Mouse (Mus musculus): Measurements from ENCODE around the gene Olfr715b. TPM values are rescaled to one million over a fixed set of nuclear protein-coding genes. Genes with fewer than 3 reads are reported as not detected.

The Olfr715b gene
- not detected for total RNA-seq (2023)

DNA sequence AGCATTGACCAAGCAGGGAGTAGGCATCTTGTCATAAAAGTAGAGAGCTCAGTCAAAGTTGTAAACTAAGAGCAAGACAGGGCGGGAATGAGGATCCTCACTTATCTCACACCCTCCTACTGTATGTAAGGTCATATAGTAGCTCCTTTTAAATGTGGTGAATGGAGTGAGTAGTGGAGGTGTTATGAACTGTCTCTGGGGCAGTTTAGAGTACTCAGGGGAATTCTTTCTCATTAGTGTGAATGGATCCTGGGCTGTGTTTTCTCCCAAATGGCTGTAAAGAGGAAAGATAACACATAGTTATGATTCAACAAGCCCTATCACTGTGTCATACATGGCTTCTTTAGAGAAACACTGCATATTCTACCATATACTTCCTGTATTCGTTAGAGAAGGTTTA, at the start of gene Olfr715b:
Gene Olfr715b (minus strand): TSS at position 101 of the 400 bp plus-strand sequence.

GRCm38 (mm10) chr7:107138027-107138426, 27.9 kb upstream of the Olfr715b start, which contains the start of gene Olfr716:
Gene Olfr716 (plus strand): TSS chr7:107138327.

GRCm38 (mm10) chr7:107130983-107131382, 20.8 kb upstream of the Olfr715b start, which contains the start of gene Olfr715:
Gene Olfr715 (minus strand): TSS chr7:107131083.

GRCm38 (mm10) chr7:107092920-107093319, 17.2 kb downstream of the Olfr715b start, which contains the start of gene Olfr17:
Gene Olfr17 (plus strand): TSS chr7:107093220.

DNA sequence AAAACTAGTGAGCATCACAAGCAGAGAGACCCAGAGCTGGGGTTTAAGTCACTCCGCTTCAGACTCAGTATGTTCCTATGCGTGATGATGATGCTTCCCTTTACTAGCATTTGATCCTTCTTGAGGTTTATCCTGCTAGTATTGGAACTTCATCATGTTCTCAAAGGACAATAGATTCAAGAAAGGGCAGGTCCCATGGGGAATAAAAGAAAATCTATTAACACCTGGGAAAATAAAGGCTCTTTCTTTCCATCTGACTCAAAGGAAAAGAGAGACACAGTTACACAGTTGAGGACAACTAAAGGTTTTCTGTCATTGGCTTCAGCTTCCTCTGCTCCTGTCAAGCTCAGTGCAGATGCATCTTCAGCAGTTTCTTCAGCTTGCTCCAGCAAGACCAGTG, 39.5 kb downstream of the Olfr715b start, which contains the start of gene Olfr714:
Gene Olfr714 (plus strand): TSS at position 301 of the 400 bp plus-strand sequence.

Other genes with a start within 250 kb of the Olfr715b start
- gene Olfr704, start 247.2 kb downstream of the Olfr715b start, total RNA-seq (2023), result not detected
- gene Olfr705, start 233.5 kb downstream of the Olfr715b start, total RNA-seq (2023), result not detected
- not detected for gene Olfr706, start 222.2 kb downstream of the Olfr715b start, total RNA-seq (2023)
- gene Olfr707, start 209.1 kb downstream of the Olfr715b start, total RNA-seq (2023), result not detected
- gene Olfr1532-ps1, start 202.4 kb downstream of the Olfr715b start, total RNA-seq (2023), result not detected
- under 1 TPM; 0.09 to 0.13 TPM for gene Olfr709-ps1, start 178.2 kb downstream of the Olfr715b start, total RNA-seq (2023)
- not detected for gene Olfr710, start 162.1 kb downstream of the Olfr715b start, total RNA-seq (2023)
- gene Olfr6, start 146.4 kb downstream of the Olfr715b start, total RNA-seq (2023), result not detected
- gene Olfr711, start 134.9 kb downstream of the Olfr715b start, total RNA-seq (2023), result not detected
- gene Olfr2, start 104.3 kb downstream of the Olfr715b start, total RNA-seq (2023), result not detected
- not detected for gene Olfr713, start 79.2 kb downstream of the Olfr715b start, total RNA-seq (2023)
- gene Olfr714, start 39.4 kb downstream of the Olfr715b start, total RNA-seq (2023), result not detected
- not detected for gene Olfr17, start 17.1 kb downstream of the Olfr715b start, total RNA-seq (2023)
- gene Olfr715, start 20.7 kb upstream of the Olfr715b start, total RNA-seq (2023), result not detected
- not detected for gene Olfr716, start 28.0 kb upstream of the Olfr715b start, total RNA-seq (2023)
- gene Nlrp14, start 56.6 kb upstream of the Olfr715b start, total RNA-seq (2023), result not detected
- gene Rbmxl2, start 99.1 kb upstream of the Olfr715b start, total RNA-seq (2023), result not detected